Mouse (Mus musculus) CH12.LX (cell line): ENCODE results near the gene Ddx23.

ENCODE experiments used
- CTCF ChIP-seq, 2 experiments: IDR thresholded peaks in 1 of 2; conservative IDR thresholded peaks in 1 of 2; 2 replicates each; pipeline ENCODE4 v1.5.1; 2011 to 2012; ENCODE audit warnings: low read depth in 2 of 2, low read length in 2 of 2, improper control_type of control experiment in 1 of 2, inconsistent platforms in 1 of 2, mild to moderate bottlenecking in 1 of 2, moderate library complexity in 1 of 2
- EP300 ChIP-seq: IDR thresholded peaks from 2 replicates; pipeline ENCODE4 v1.6.1; 2011; ENCODE audit warnings: low read length, improper control_type of control experiment
- NELFE ChIP-seq: IDR thresholded peaks from 2 replicates; pipeline ENCODE4 v1.6.1; 2011; ENCODE audit warnings: low read depth, low read length, improper control_type of control experiment
- POLR2A ChIP-seq: IDR thresholded peaks from 2 replicates; pipeline ENCODE4 v1.6.1; 2011; ENCODE audit warnings: low read depth, mild to moderate bottlenecking, improper control_type of control experiment, low read length
- RAD21 ChIP-seq: IDR thresholded peaks from 2 replicates; pipeline ENCODE4 v1.6.1; 2011; ENCODE audit warnings: low read depth, mild to moderate bottlenecking, low read length, improper control_type of control experiment, moderate library complexity
- ZKSCAN1 ChIP-seq: IDR thresholded peaks from 2 replicates; pipeline ENCODE4 v1.6.1; 2012; ENCODE audit warnings: low read depth, inconsistent platforms, low read length, improper control_type of control experiment, borderline replicate concordance
- ZMIZ1 ChIP-seq: IDR thresholded peaks from 2 replicates; pipeline ENCODE4 v1.6.1; 2012; ENCODE audit warnings: low read depth, mild to moderate bottlenecking, inconsistent platforms, low read length, improper control_type of control experiment

- no peak for TF ChIP-seq CTCF (conservative IDR thresholded peaks at IDR 0.05 in 1 of 2, IDR thresholded peaks at IDR 0.05 in 1 of 2; ENCODE audit: low read depth in 2 of 2, low read length in 2 of 2)
- no peak for TF ChIP-seq POLR2A
- TF ChIP-seq EP300 = no peak
- TF ChIP-seq NELFE = no peak
- no peak for TF ChIP-seq ZMIZ1
- TF ChIP-seq RAD21 = no peak
- no peak for TF ChIP-seq ZKSCAN1
Measured at GRCm38 (mm10) chr15:98608784-98609250, 53.9 kb downstream of the Ddx23 start.
